Mouse (Mus musculus): ENCODE data around the gene Tas2r106. TPM values are rescaled to one million over a fixed set of nuclear protein-coding genes. Genes with fewer than 3 reads are reported as not detected.

Gene Tas2r106
- total RNA-seq (2021), result not detected
- long read RNA-seq, experiment 1, result 0 reads
- long read RNA-seq, experiment 2, result 0 reads

DNA sequence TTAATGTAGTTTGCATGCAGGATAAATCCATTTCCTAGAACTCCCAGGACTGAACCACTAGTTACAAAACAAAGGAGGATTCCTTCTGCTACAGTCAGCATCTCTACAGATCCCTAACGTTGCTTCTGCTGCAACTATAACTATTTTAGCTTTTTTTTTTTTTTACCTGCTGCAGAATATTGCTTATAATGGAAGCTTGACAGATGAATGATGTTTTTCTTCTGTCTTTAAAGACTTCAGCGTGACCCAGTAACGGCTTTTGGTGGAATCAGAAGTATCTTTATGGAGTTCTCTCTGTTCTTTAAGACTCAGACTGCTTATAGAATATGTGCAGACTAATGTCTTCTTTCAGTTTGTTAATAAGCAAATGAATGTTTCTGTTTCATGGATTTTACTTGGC lies at the start of gene Tas2r106:
TSS of gene Tas2r106 (minus strand) at position 101 of the 400 bp plus-strand sequence.
- DNase-seq, result no peak

- no peak for DNase-seq
Observed at GRCm38 (mm10) chr6:131712803-131713202, 34.1 kb upstream of the Tas2r106 start.

GRCm38 (mm10) chr6:131689963-131690362 lies 11.3 kb upstream of the Tas2r106 start, which contains the start of gene Tas2r114:
TSS of gene Tas2r114 (minus strand) at chr6:131690063.
- no peak for DNase-seq

- no peak for DNase-seq
Observed at GRCm38 (mm10) chr6:131687395-131687794, 8.7 kb upstream of the Tas2r106 start, which contains the start of gene Tas2r105. TSS of gene Tas2r105 (minus strand) at chr6:131687495.

DNA sequence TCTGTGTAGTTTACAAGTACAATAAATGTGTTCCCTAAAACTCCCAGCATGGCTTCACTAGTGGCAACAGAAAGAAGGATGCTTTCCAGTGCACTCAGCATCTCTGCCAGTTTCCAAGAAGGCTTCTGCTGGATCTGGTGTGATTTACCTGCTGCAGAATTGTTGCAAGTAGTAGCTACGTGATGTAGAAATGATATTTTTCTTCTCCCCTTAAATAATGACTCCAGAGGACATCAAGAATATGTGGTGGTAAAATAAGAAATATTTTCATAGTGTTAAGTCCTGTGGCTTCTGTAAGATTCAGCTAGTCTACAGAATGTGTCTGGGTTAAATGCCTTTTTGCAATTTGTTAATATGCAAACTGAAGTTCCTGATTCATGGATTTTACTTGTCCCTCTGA lies 7.0 kb upstream of the Tas2r106 start, which contains the start of gene Tas2r104:
TSS of gene Tas2r104 (minus strand) at position 101 of the 400 bp plus-strand sequence.
- DNase-seq, result no peak

DNA sequence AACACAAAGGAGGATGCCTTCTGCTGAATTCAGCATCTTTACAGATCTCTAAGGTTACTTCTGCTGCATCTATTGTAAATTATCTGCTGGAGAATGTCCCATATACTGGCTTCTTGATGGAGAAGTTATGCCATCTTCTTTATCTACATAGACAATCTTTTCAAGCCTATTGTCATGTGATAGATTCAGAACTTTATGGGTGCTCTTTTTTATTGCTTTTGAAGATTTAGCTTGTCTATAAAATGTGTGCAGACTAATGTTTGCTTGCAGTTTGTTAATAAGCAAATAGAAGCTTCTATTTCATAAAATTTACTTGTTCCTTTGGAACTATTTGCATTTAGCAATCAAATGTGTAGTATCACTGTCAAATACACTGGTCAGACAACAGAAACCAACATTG lies 18.6 kb downstream of the Tas2r106 start, which contains the start of gene Tas2r107:
TSS of gene Tas2r107 (minus strand) at position 101 of the 400 bp plus-strand sequence.
- no peak for DNase-seq

- DNase-seq, result no peak
Observed at GRCm38 (mm10) chr6:131630812-131631211, 47.9 kb downstream of the Tas2r106 start, which contains the start of gene Tas2r130. TSS of gene Tas2r130 (minus strand) at chr6:131630912.

Other genes starting within 250 kb of the Tas2r106 start
- gene 5430401F13Rik, start 192.5 kb downstream of the Tas2r106 start, total RNA-seq (2021), result not detected
- not detected for gene Gm6619, start 192.5 kb downstream of the Tas2r106 start, total RNA-seq (2021)
- gene Tas2r130, start 48.0 kb downstream of the Tas2r106 start, total RNA-seq (2021), result not detected
- not detected for gene Tas2r107, start 18.7 kb downstream of the Tas2r106 start, total RNA-seq (2021)
- not detected for gene Tas2r104, start 6.9 kb upstream of the Tas2r106 start, total RNA-seq (2021)
- gene Tas2r105, start 8.6 kb upstream of the Tas2r106 start, total RNA-seq (2021), result not detected
- gene Tas2r114, start 11.2 kb upstream of the Tas2r106 start, total RNA-seq (2021), result not detected